Mouse (Mus musculus) limb, embryonic 11.5 days (tissue): ENCODE results near the gene Tenm2. TPM values are rescaled to one million over a fixed set of nuclear protein-coding genes. Genes with fewer than 3 reads are reported as not detected.

ENCODE experiments used
- ATAC-seq: fragments of 200-750 bp; cut with Nextera tagmentation; 2 replicates; pipeline ENCODE4 v1.8.0; 2017; ENCODE audit warnings: low read depth; ENCODE audit not compliant: insufficient number of reproducible peaks, low FRiP score, low TSS enrichment
- DNase-seq: peaks from one replicate; pipeline ENCODE4 v3.0.0-alpha.2; 2015; ENCODE audit warnings: low spot score
- H3K27ac ChIP-seq: fragments of 300-500 bp; sonication (generic); replicated peaks from 2 replicates; pipeline ENCODE4 v1.5.1; 2014; ENCODE audit warnings: low read depth, mild to moderate bottlenecking, low read length
- H3K27me3 ChIP-seq: fragments of 300-500 bp; sonication (generic); 2 replicates; pipeline ENCODE4 v1.6.1; 2014; ENCODE audit warnings: mild to moderate bottlenecking, low read length, mixed read lengths; ENCODE audit not compliant: control insufficient read depth, insufficient read depth
- H3K36me3 ChIP-seq: fragments of 300-500 bp; sonication (generic); 2 replicates; pipeline ENCODE4 v1.6.1; 2014; ENCODE audit warnings: mild to moderate bottlenecking, low read length, moderate library complexity, mixed read lengths; ENCODE audit not compliant: control insufficient read depth, insufficient read depth
- H3K4me1 ChIP-seq: fragments of 300-500 bp; sonication (generic); 2 replicates; pipeline ENCODE4 v1.6.1; 2014; ENCODE audit warnings: low read length, mixed read lengths; ENCODE audit not compliant: control insufficient read depth, insufficient read depth
- H3K4me2 ChIP-seq: fragments of 300-500 bp; sonication (generic); 2 replicates; pipeline ENCODE4 v1.6.1; 2014; ENCODE audit warnings: low read depth, mild to moderate bottlenecking, moderate library complexity; ENCODE audit not compliant: severe bottlenecking
- H3K4me3 ChIP-seq: fragments of 300-500 bp; sonication (generic); 2 replicates; pipeline ENCODE4 v1.5.1; 2014; ENCODE audit warnings: low read depth, low read length
- H3K9ac ChIP-seq: fragments of 300-500 bp; sonication (generic); 2 replicates; pipeline ENCODE4 v1.6.1; 2014; ENCODE audit warnings: mild to moderate bottlenecking, low read length
- H3K9me3 ChIP-seq: fragments of 300-500 bp; sonication (generic); 2 replicates; pipeline ENCODE4 v1.6.1; 2016; ENCODE audit warnings: low read length; ENCODE audit not compliant: control insufficient read depth
- WGBS: fragments of 180-500 bp; shearing (Covaris S2); extraction: QIAGEN DNeasy Blood & Tissue Kit; methylation state at CpG from one replicate; pipeline ENCODE4 v1.1.7; 2014; 5-methylcytosine and 5-hydroxymethylcytosine counted together
- polyA plus RNA-seq: library from polyadenylated mRNA; unstranded; fragments of >200 nt; fragmentation: Nextera tagmentation; extraction: Ambion mirVana; gene quantifications from 2 replicates; pipeline ENCODE4 v1.2.1, GENCODE M21; 2014

Gene Tenm2
- polyA plus RNA-seq, 1 experiment from 2014 or later: 0.44 TPM

- Histone ChIP-seq H3K4me2 (no peak overlapping the region), H3K9me3 (no peaks in the 10 kb centered on the region), H3K27ac (no peak overlapping the region), H3K27me3 (no peaks in the 10 kb centered on the region), H3K4me1 (no peaks in the 10 kb centered on the region), H3K9ac (no peak overlapping the region), H3K36me3 (no peaks in the 10 kb centered on the region), H3K4me3 (no peak overlapping the region)
- DNase-seq (peak; percentile 12), ATAC-seq (no peak)
- WGBS: 84% methylated on average over 7 of the region's 7 CpGs
Measured at GRCm38 (mm10) chr11:36171991-36172390, 1063.8 kb downstream of the Tenm2 start.

- H3K36me3 ChIP-seq: no peaks in the 10 kb centered on the region
- ATAC-seq (no peak), DNase-seq (peak; percentile 7)
- H3K4me3 ChIP-seq: no peak overlapping the region
- H3K4me1 ChIP-seq: no peaks in the 10 kb centered on the region
- 91% methylated on average over 12 of the region's 12 CpGs for WGBS
- no peak overlapping the region for H3K4me2 ChIP-seq
- H3K27ac ChIP-seq: no peak overlapping the region
- H3K27me3 ChIP-seq: no peaks in the 10 kb centered on the region
- H3K9ac ChIP-seq: no peak overlapping the region
- no peaks in the 10 kb centered on the region for H3K9me3 ChIP-seq
Measured at GRCm38 (mm10) chr11:36171221-36171620, 1064.5 kb downstream of the Tenm2 start.

- WGBS: 78% methylated on average over 4 of the region's 4 CpGs
- Histone ChIP-seq H3K27ac (no peak overlapping the region), H3K9me3 (no peaks in the 10 kb centered on the region), H3K9ac (no peak overlapping the region), H3K27me3 (no peaks in the 10 kb centered on the region), H3K4me2 (no peak overlapping the region), H3K4me1 (no peaks in the 10 kb centered on the region), H3K36me3 (no peaks in the 10 kb centered on the region), H3K4me3 (no peak overlapping the region)
- ATAC-seq: no peak
- DNase-seq: peak; percentile 14
Measured at GRCm38 (mm10) chr11:36169738-36170137, 1066.0 kb downstream of the Tenm2 start.

GRCm38 (mm10) chr11:36168921-36169537 lies 1066.7 kb downstream of the Tenm2 start:
- ATAC-seq: no peak
- 88% methylated on average over 6 of the region's 6 CpGs for WGBS
- no peak overlapping the region for H3K4me2 ChIP-seq
- H3K4me3 ChIP-seq: no peak overlapping the region
- no peaks in the 10 kb centered on the region for H3K4me1 ChIP-seq
- H3K27me3 ChIP-seq: no peaks in the 10 kb centered on the region
- H3K9ac ChIP-seq: no peak overlapping the region
- no peaks in the 10 kb centered on the region for H3K36me3 ChIP-seq
- no peak overlapping the region for H3K27ac ChIP-seq
- no peaks in the 10 kb centered on the region for H3K9me3 ChIP-seq
- DNase-seq: peak; percentile 15

GRCm38 (mm10) chr11:36167766-36168318 lies 1067.9 kb downstream of the Tenm2 start:
- Histone ChIP-seq H3K27me3 (no peaks in the 10 kb centered on the region), H3K27ac (no peak overlapping the region), H3K4me2 (no peak overlapping the region), H3K4me1 (no peaks in the 10 kb centered on the region), H3K4me3 (no peak overlapping the region), H3K9ac (no peak overlapping the region), H3K9me3 (no peaks in the 10 kb centered on the region), H3K36me3 (no peaks in the 10 kb centered on the region)
- 85% methylated on average over 10 of the region's 10 CpGs for WGBS
- no peak for ATAC-seq
- DNase-seq: no peak

GRCm38 (mm10) chr11:36163580-36163979 lies 1072.2 kb downstream of the Tenm2 start:
- no peaks in the 10 kb centered on the region for H3K9me3 ChIP-seq
- WGBS: 91% methylated on average over 11 of the region's 11 CpGs
- no peaks in the 10 kb centered on the region for H3K4me1 ChIP-seq
- H3K27ac ChIP-seq: no peak overlapping the region
- DNase-seq: peak; percentile 18
- H3K9ac ChIP-seq: no peak overlapping the region
- ATAC-seq: no peak
- no peak overlapping the region for H3K4me2 ChIP-seq
- no peaks in the 10 kb centered on the region for H3K36me3 ChIP-seq
- no peaks in the 10 kb centered on the region for H3K27me3 ChIP-seq
- H3K4me3 ChIP-seq: no peak overlapping the region

GRCm38 (mm10) chr11:36161765-36162321 lies 1073.9 kb downstream of the Tenm2 start:
- Histone ChIP-seq H3K4me1 (no peaks in the 10 kb centered on the region), H3K9ac (no peak overlapping the region), H3K4me3 (no peak overlapping the region), H3K9me3 (no peaks in the 10 kb centered on the region), H3K36me3 (no peaks in the 10 kb centered on the region), H3K27me3 (no peaks in the 10 kb centered on the region), H3K4me2 (no peak overlapping the region), H3K27ac (no peak overlapping the region)
- ATAC-seq: no peak
- peak; percentile 20 for DNase-seq
- WGBS: 61% methylated on average over 10 of the region's 10 CpGs

- ATAC-seq (no peak), DNase-seq (no peak)
- no peaks in the 10 kb centered on the region for H3K9me3 ChIP-seq
- 0 out of 2 replicates have a peak, but pooled peaks cover 6% of the 10 kb centered on the region for H3K4me1 ChIP-seq
- no peak overlapping the region for H3K27ac ChIP-seq
- H3K9ac ChIP-seq: no peak overlapping the region
- no peak overlapping the region for H3K4me3 ChIP-seq
- 0 out of 2 replicates have a peak, but pooled peaks cover 2% of the 10 kb centered on the region for H3K27me3 ChIP-seq
- H3K36me3 ChIP-seq: no peaks in the 10 kb centered on the region
- 60% methylated on average over 5 of the region's 5 CpGs for WGBS
- no peak overlapping the region for H3K4me2 ChIP-seq
Measured at GRCm38 (mm10) chr11:36153450-36153849, 1082.3 kb downstream of the Tenm2 start.
